Mouse (Mus musculus) heart, adult 2 months (tissue): ENCODE data around the gene Caly.

Experiments
- CTCF ChIP-seq: fragments of 200-600 bp; IDR thresholded peaks from 2 replicates; pipeline ENCODE4 v1.8.1; 2022; ENCODE audit warnings: antibody characterized with exemption, mild to moderate bottlenecking, moderate library complexity
- EP300 ChIP-seq: fragments of 200-500 bp; IDR thresholded peaks from 2 replicates; pipeline ENCODE4 v1.6.1; 2011; ENCODE audit warnings: low read depth, low read length, control low read depth; ENCODE audit not compliant: insufficient read depth
- POLR2A ChIP-seq: fragments of 200-500 bp; IDR thresholded peaks from 2 replicates; pipeline ENCODE4 v1.6.1; 2011; ENCODE audit warnings: mild to moderate bottlenecking, low read depth, low read length, control low read depth; ENCODE audit not compliant: insufficient read depth

GRCm38 (mm10) chr7:140116329-140117054 is 34.1 kb upstream of the Caly start, which contains the start of gene Echs1:
- TF ChIP-seq POLR2A: peak; percentile 91
- no peak for TF ChIP-seq CTCF
- peak; percentile 64; the same call in 1 of the 2 replicates for TF ChIP-seq EP300
